Mouse (Mus musculus): ENCODE measurements around the gene Cstad.

The Cstad gene

DNA sequence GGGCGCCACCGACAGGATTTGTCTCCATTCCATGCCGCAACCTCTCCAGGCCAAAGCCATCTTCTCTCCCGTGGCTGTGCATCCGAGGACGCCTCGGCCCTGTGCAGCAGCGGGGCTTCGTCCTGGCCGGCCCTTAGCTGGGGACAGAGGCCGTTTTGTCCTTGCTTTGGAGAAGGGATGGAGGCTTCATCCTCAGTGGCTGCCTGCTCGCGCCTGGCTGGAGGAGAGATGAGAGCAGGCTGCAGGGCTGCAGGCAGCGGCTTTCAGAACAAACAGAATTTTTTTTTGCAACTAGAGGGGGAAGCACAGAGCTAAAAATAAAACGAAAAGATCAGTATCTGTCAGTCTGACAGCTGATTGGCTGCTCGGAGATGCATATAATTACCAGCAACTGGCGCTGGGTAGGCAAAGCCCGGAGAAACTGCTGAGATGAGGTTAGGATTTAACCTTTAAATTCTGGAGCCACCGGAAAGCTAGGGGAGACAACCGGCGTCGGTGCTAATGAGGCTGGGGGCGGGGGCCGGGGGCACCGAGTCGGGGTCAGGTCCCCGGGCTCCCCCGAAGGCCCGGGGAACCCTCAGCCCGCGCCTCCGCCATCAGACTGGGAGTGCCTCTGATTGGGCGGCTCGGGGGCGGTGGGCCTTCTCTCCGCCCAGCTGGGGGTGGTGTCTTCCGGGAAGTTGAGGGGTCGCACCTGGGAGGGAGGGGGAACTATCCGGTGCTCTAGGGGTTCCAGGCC, at the start of gene Cstad:
Gene Cstad (plus strand): TSS at position 400 of the 739 bp plus-strand sequence.
- in situ Hi-C loops (cut with MboI; ENCODE audit: low sequenced_read_pairs) = no loop called here

DNA sequence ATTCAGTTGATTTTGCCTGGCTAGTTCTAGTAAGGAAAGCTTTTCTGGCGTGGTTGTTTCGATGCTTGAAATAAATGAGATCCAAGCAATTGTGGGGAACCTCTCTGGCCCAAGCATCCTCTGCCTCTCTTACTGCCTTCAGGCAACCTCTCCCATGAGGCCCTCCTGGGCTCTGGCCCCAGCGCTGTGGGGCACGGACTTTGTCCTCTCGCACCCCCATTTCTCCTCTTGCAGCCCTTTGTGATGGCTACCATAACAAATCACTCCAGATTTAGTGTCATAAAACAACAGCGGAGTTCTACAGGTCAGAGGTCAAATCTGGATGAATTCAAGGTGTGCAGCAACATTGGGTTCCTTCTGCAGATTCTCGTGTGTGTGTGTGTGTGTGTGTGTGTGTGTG, 49.1 kb upstream of the Cstad start:
- in situ Hi-C loops (cut with MboI; ENCODE audit: low sequenced_read_pairs) = no loop called here

DNA sequence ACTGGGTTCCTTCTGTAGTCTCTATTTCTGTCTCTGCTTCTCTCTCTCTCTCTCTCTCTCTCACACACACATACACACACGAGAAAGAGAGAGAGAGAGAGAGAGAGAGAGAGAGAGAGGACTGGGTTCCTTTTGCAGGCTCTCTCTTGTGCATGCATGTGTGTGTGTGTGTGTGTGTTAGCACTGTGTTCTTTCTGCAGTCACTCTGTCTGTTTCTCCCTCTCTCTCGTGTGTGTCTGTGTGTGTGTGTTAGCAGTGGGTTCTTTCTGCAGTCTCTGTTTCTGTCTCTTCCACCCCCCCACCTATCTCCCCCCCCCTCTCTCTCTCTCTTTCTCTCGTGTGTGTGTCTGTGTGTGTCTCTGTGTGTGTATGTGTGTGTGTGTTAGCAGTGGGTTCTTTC, 48.6 kb upstream of the Cstad start:
- in situ Hi-C loops (cut with MboI; ENCODE audit: low sequenced_read_pairs) = no loop called here

DNA sequence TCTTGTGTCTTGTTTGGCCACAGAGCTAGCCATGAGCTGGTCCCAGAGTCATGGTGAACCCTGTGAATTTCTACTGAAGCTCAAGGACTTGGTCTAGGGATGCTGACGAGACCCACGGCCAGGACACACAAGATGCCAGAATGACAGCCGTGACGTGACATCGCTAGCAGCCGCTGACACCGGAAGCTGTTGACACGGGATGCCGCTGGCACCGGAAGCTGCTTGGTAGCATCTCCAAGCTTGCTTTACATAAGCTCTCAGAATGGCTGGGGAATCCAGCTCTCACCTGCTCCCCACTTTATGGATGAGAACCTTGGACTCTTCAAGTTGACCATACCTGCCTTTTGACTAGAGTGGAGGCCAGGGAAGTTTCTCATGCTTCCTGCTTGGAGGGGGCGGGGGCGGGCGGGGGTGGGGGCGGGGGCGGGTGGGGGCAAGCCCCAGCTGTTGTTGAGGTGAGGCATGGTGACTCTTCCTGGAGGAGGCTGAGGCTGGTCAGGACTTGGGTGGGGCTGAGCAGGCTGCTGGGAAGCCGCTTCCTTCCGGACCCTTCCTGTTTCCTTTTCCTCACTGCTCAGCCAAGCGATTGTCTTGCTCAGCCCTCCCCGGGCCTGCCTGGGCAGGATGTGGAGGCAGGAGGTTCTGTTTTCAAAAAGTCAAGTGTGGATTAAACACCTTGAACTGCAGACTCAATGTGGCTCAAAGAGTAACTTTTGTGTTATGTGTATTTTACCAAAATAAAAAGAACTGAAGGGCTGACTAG, 47.2 kb upstream of the Cstad start:
- in situ Hi-C loops (cut with MboI; ENCODE audit: low sequenced_read_pairs) = no loop called here

DNA sequence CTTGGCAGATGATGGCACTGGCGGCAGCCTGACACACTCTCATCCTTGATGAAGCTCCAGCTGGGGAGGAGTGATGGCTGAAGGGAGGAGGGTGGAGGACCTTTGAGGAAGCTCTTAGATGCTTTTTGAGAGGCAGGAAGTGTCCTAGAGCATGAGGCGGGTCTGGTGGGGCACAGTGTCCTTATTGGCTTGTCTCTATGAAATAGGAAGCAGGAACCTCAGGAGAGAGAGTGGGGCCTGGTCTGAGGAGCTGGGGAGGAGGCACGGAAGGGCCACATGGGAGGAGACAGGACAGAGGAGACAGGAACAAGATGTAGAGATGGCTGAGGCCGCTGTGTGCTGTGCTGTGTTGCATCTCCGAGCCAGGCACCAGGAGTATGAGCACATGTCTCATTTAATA, 43.3 kb upstream of the Cstad start:
- in situ Hi-C loops (cut with MboI; ENCODE audit: low sequenced_read_pairs) = no loop called here

DNA sequence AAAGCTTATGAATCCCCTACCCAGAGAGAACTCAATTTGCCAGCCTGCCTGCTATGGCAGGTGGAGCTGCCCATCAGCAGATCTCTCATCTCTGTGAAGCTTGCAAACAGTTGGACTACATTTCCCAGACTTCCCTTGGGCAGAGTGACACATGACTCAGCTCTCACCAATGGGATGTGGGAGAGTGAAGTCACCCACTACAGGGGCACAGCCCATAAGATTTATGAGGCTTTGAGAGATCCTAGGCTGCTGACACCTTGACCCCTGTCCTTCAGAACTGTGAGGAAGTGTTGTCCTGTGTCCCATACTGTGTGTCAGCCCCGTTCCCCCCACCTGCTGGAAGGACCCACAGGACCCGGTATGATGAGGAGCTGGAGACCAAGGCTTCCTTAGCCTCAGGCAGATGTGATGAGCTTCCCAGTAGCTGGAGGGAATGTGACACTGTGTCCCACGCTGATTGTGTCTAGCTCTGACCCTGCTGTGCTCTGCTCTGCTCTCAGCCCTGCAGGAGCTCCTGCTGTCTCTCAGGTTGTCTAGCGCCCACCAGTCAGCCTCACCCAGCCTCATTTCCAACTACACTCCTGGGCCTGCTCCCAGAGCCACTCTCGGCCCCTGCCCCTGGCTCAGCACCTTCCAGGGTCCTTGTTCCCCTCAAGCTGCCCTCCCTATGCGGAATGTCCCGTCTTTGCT, 40.8 kb upstream of the Cstad start:
- in situ Hi-C loops (cut with MboI; ENCODE audit: low sequenced_read_pairs) = no loop called here

DNA sequence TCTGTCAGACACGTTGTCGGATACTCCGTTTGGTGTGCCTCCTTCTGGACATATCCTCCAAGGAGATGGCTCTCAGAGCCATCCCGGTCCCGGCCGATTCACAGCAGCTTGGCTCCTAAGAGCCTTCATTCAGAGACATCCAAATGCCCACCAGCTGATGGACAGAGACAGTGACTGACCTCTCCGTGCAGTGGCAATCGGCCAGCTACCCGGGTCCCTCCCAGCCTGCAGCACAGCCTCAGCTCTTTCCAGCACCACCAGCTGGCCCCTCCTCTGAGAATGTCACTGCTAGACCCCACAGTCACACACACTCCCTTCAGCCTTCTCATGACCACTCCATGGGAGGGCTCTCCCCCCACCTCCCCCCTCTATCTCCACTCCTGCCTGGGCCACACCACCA, 39.6 kb upstream of the Cstad start:
- in situ Hi-C loops (cut with MboI; ENCODE audit: low sequenced_read_pairs) = no loop called here

DNA sequence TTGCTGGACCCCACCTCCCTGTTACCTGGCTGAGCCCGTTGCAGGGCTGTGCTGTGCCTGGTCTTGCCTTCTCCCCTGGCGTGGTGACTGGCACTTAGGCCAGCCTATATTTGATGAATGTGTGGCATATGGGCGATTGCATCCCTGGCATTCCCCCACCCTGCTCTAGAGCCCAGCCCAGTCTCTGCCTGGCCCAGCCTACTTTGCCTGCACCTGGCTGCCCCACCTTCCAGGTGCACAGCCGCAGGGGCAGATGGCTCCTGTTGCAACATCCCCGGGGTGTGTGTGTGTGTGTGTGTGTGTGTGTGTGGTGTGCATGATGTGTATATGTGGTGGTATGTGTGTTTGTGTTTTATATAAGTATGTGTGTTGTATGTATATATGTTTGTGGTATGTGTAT, 38.3 kb upstream of the Cstad start:
- in situ Hi-C loops (cut with MboI; ENCODE audit: low sequenced_read_pairs) = no loop called here

DNA sequence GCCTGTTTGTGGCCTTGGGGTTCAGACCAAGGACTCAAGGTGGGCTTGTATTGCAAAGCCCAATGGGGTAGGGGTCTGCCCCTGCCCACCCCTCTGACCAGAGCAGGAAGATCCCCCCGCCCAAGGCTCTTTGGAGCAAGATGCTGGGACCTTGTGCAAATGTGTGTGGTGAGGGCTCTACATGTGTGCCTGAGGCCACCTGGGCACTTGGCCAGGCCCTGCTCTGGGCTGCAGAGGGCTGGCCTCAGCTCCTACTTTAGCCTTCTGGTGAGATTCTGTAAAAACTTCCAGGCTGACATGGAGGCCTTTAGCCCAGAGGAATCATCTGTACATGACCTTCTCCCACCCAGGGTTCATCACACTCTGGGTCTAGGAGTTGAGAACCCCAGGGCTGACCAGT, 35.3 kb upstream of the Cstad start:
- in situ Hi-C loops (cut with MboI; ENCODE audit: low sequenced_read_pairs) = no loop called here

DNA sequence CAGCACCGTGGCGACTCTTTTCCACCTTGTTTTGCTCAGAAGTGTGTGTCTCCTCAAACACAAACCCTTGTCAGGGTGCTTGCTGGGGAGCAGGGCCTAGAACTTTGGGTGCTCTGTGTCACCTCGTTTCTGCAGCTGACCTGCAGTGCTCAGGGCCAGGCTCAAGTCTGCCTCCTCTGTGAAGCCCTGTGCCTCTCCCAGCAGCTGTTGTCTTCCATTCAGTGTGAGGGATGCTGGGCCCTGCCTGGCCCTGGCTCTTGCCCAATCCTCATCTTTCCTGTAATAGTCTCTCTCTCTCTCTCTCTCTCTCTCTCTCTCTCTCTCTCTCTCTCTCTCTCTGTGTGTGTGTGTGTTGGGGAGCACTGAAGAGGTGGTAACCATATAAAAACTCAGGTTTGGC, 32.3 kb upstream of the Cstad start:
- in situ Hi-C loops (cut with MboI; ENCODE audit: low sequenced_read_pairs) = no loop called here

DNA sequence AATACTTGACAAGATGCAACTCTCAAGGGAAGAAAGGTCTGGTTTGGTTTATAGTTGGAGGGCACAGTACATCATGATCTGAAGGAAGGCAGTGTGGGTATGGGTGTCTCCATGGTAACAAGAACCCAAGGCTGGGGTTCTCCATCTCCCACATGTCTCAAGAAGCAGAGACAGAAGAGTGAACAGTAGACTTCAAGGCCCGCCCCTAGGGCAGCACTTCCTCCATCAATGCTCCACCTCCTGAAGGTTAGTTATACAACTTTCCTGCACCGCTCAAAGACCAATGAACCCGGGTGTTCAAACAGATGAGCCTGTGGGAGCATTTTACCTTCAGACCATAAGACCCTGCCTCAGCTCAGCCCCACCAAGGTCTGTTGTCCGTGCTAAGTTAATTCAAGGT, 23.2 kb upstream of the Cstad start:
- in situ Hi-C loops (cut with MboI; ENCODE audit: low sequenced_read_pairs) = no loop called here

DNA sequence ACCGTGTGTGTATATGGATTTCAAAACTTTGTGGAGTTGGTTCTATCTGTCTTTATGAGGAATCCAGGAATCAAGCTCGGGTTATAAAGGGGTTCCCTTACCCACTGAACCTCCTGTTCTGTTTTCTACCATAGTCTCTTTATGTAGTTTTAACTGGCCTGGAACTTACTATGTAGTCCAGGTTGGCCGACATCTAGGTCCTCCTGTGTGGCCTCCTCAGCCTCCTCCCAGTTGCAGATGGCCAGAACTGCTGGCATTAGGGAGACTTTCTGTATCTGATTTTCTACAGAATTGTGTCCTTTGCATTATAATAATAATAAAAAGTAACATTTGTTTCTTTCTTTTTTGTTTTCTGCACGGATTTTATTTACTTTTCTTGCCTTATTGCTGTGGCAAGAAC, 21.3 kb upstream of the Cstad start:
- in situ Hi-C loops (cut with MboI; ENCODE audit: low sequenced_read_pairs) = no loop called here

DNA sequence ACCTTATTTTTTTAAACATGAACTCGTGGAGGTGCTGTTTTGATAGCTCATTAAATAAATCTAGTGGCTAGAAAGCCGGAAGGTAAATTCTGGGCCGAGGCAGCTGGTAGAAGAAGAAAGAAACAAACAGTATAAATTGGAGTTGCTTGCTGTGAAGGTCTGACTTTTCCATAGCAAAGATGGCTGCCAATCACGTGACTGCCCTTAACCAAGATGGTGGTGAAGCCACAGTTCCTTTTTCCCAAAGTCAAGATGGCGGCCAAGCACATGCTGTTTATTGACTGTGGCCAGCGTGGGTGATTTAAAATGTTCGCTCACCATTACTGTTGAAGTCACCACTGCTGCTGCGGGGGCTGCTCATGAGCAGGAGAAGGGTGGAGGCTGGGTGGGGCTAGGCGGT, 17.8 kb upstream of the Cstad start:
- in situ Hi-C loops (cut with MboI; ENCODE audit: low sequenced_read_pairs) = no loop called here

DNA sequence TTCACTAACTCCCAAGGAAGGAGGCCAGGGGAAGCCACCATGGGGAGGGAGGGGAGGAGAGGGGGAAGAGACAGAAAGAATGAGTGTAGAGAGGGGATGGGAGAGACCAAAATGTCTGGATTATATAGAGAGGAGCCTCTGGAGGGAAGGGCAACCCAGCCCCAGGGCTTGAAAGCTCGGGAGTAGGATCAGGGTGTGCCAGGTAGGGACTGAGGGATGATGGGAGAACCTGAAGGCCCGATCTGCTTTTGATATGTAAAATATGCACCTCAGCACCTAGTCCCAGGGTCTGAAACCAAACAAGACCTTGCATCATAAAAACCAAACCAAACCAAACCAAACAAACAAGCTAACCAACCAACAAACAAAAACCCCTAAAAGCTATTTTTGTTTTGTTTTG, 16.8 kb upstream of the Cstad start:
- in situ Hi-C loops (cut with MboI; ENCODE audit: low sequenced_read_pairs) = no loop called here

DNA sequence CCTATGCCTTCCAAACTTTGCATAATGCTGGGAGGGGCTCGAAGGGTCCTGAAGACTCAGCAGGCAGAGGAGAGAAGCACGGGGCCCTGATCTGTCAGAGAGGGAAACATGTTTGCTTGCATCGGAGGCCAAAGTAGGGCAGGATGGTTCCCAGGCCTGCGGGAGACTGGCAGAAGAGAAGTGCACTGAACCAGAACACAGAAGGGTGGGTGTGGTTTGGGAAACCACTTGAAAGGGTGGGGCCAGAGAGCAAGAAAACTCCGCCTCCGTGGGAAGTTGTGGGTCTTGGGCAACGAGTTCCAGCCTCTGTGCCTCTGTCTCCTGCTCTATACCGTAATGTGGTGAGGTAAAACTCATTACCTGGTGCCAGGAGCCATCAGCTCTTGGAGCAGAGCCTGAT, 7.7 kb upstream of the Cstad start:
- in situ Hi-C loops (cut with MboI; ENCODE audit: low sequenced_read_pairs) = no loop called here

DNA sequence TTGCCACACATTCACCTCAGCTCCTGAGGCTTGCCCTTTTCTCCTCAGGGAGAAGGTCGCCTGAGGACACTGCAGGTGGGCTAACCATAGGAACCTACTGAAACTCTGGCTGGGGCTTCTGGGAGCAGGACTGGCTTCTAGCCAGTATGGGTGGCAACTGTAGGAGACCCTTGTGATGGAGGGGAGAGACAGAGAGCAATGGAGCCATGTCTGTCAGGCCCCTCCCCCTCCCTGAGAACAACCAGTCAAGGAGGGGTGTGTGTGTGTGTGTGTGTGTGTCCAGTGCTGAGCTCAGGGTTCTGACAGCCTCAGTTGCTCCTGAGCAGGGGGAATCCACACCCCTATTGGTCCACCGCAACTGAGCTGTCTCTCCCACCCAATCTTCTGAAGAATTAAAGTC, 7.2 kb upstream of the Cstad start:
- in situ Hi-C loops (cut with MboI; ENCODE audit: low sequenced_read_pairs) = no loop called here

DNA sequence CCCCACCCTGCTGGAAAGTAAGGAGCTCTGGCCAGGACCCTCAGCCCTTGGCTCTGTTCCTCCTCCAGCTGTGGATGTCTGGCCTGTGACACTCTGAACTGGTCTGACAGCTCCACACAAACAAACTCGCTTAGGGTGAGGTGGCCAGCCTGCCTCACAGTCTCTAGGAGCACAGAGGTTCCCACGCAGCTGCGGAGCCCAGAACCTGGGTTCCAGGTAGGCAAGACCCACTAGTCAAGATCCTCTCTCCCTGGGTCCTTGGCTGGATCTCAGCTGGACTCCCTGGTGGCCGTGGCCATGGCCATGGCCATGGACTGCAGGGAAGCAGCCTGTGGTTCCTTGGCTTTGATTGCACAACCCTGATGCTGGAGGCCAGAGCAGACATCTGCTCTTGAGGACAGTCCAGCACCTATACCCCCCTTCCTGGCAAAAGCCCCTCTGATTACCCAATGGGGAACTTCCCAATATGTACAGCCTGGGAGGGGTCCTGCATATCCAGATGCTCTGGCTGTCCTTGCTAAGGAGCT, 5.8 kb upstream of the Cstad start:
- in situ Hi-C loops (cut with MboI; ENCODE audit: low sequenced_read_pairs) = no loop called here

DNA sequence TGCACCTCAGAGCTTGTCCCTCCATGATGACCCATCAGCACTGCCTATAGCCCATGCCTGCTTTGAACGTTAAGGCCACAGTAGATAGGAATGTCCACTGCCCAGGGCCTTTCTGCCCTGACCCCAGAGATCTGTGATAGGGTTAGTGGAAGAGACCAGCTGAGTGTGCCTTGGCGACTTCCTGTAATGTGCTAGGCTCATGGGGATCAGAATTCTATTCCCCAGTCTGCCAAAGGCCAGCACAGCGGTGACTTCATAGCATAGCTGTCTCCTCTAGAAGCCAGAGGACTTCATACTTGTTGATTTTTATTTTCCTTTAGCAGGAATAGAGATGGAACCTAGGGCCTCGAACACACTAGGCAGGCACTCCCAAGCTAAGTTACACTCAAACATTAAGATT, 5.1 kb upstream of the Cstad start:
- in situ Hi-C loops (cut with MboI; ENCODE audit: low sequenced_read_pairs) = no loop called here

DNA sequence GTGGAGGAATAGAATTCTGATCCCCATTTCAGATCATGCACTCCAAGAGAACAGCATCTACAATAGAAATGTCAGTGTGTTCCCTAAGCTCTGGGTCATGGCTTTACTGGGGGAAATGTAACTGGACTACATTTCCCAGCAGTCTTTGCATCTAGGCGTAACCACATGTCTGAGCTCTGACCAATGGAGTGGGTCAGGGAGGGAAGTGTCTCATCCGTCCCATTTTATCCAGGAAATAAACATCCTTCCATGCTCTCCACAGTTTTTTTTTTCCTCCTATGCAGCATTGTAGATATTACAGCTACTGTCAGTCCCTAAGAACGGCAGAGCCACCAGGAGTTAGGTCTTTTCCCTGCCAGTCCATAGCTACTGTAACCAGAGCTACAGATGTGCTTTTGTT, 3.9 kb upstream of the Cstad start:
- in situ Hi-C loops (cut with MboI; ENCODE audit: low sequenced_read_pairs) = no loop called here

DNA sequence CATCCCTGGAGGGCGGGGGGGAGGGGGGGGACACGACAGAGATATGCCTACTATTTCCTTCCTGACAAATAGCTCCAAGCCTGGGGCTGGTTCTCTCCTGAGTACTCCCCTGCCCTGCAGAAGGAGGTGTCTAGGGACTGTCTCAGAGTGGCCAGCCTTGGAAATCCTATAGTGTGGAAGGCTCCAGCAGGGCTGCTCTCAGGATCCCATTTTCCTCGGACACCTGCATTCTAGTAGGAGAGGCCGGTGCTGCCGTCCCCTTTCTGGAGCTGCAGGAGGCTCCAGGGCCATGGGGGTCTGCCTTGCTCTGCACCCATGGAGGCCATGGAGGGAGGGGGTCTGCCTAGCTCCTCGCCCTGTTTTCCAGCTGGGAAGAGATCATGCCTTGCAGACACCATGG, 2.4 kb upstream of the Cstad start:
- in situ Hi-C loops (cut with MboI; ENCODE audit: low sequenced_read_pairs) = no loop called here

DNA sequence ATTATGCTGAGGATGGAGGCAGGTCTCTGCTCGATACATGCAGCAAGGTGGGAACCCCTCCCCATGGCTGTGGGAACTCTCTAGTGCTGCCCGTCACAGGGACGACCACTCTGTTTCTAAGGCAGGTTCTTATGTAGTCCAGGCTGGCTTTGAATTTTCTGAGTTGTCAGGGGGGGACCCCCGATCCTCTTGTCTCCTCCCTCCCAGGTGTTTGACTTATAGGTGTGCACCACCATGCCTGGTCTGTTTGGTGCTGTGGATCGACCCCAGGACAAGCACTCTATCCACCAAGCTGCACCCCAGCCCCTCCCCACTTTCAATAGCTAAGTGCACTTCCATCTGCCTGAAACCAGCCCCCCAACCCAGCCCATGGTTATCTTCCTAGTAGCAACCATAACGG, 1.9 kb upstream of the Cstad start:
- in situ Hi-C loops (cut with MboI; ENCODE audit: low sequenced_read_pairs) = no loop called here
